Mouse (Mus musculus) left cerebral cortex, postnatal 4 days (tissue): ENCODE measurements around the gene Cbr4. TPM values are rescaled to one million over a fixed set of nuclear protein-coding genes. Genes with fewer than 3 reads are reported as not detected.
A peak's percentile ranks its signal among the peaks of the same experiment; 100 is the strongest.

Experiments
- DNase-seq: peaks from one replicate; pipeline ENCODE4 v3.0.0-alpha.2; 2022
- intact Hi-C: fragments of 180-260 bp; cut with DNase I; formaldehyde crosslinking; loops from one replicate; pipeline ENCODE4 v1.15.1; 2025
- total RNA-seq, 2 experiments: library from RNA; stranded (reverse); gene quantifications; 2 replicates each; pipeline ENCODE4 v1.2.3; 2021

Gene Cbr4
- total RNA-seq, 2 experiments from 2014 or later: 12.5 to 14.0 TPM

- intact Hi-C loops: loop anchor here (10.0 kb wide), 1 partner anchor 262 kb away; the partner anchor contains the start of gene Sh3rf1
- no peak for DNase-seq
Measured at GRCm38 (mm10) chr8:61486923-61487529, 508 bp upstream of the Cbr4 start.

DNA sequence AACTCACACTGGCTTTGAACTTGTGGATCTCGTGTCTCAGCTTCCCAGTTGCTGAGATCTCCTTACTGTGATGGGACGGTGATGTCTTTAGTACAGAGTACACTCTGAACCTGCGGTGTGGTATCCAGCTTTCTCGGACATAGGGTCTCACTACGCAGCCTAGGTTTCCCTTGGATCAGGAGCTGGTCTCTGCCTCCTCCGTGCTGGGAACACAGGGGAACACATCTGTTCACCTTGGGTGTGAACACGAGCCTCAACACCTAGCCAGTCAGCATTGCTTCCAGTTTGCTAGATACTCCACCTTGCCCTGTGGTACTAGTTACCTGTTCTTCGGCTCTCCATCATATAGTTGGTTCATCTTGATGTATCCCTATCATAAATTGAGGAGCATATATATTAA, 1.1 kb downstream of the Cbr4 start:
- intact Hi-C loops: loop anchor here (10.0 kb wide), 1 partner anchor 264 kb away; the partner anchor contains the start of gene Sh3rf1
- no peak for DNase-seq

DNA sequence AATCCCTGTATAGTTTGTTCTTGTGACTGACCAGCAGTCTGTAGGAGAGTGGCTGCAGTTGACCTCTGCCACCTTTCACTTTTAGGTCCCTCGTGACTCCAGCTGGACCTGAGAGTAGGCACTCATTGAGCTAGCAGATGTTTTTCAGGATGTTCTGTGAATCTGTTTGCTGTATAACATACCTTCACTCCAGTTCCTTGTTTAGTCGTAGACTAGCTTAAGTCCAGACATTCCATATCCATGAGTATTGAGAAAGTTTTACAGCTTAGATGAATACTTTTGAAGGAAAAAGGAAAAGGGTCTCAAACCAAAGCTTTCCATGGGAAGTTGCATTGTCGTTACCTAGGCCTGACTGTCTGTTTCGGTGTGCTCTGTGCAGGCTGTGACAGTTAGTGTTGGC, 9.6 kb downstream of the Cbr4 start:
- intact Hi-C loops: loop anchor here (10.0 kb wide), 1 partner anchor 452 kb away; no protein-coding TSS in a partner anchor
- DNase-seq: no peak

- intact Hi-C loops: loop anchor here (10.0 kb wide), 1 partner anchor 454 kb away; no protein-coding TSS in a partner anchor
- DNase-seq: no peak
Measured at GRCm38 (mm10) chr8:61499035-61499434, 11.5 kb downstream of the Cbr4 start.

GRCm38 (mm10) chr8:61500914-61501313, 13.4 kb downstream of the Cbr4 start:
- intact Hi-C loops: no loop called here
- DNase-seq: no peak

DNA sequence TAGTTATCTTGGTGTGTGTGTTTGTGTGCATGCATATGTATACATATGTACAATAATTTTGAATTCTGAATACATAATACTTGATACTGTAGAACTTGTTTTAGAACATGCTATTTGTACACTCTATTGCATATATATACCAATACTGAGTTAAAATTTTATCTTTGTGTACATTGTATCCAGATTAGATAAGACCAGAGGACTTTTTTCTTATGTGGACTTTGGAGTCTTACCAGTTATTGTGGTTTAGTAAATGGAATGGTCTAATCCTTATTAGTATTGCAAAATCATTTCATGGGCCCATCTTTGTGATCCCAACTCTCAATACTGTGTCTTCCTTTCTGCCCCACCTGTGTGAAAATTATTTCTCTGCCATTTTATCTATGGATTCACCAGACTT, 14.7 kb downstream of the Cbr4 start:
- DNase-seq: no peak
- intact Hi-C loops: no loop called here

DNA sequence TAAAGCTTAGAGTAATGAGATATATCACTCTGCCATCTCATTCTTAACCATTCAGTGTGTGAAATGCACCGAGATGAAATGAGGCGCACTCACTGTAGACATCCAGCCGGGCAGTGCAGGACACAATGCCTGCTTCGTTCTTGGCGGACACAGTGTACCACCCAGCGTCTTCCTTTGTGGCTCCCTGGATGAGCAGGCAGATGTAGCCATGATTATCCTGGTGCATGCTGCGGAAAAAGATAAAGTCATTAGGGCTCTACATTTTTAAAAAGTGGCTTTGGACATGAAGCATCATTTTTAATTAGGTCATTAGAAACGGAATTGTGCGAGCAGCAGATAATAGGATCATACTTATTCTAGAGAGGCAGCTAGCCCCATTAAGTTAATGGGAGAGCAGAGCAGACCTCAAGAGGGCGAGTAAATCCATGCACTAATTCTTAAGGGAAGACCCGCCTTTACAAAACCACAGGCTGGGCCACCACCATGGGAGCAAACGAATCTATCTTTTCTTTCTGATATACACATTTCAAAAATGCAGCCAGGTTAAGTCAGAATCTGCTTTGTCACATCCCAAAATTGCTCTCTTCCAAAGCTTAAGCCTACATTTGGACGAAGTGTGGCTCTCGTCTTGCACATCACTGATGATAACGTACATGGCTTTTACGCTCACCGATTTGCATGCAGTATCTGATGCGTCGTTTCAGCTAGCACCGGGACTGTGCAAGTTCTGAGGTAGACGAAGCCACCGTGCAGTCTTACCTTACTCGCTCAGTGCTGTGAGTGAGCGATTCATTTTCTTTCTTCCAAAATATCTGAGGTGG, 27.8 kb downstream of the Cbr4 start:
- peak; percentile 32 for DNase-seq
- intact Hi-C loops: loop anchor here (5.0 kb wide), 2 partner anchors 438 to 1008 kb away; partner anchors contain the start of gene Aadat

DNA sequence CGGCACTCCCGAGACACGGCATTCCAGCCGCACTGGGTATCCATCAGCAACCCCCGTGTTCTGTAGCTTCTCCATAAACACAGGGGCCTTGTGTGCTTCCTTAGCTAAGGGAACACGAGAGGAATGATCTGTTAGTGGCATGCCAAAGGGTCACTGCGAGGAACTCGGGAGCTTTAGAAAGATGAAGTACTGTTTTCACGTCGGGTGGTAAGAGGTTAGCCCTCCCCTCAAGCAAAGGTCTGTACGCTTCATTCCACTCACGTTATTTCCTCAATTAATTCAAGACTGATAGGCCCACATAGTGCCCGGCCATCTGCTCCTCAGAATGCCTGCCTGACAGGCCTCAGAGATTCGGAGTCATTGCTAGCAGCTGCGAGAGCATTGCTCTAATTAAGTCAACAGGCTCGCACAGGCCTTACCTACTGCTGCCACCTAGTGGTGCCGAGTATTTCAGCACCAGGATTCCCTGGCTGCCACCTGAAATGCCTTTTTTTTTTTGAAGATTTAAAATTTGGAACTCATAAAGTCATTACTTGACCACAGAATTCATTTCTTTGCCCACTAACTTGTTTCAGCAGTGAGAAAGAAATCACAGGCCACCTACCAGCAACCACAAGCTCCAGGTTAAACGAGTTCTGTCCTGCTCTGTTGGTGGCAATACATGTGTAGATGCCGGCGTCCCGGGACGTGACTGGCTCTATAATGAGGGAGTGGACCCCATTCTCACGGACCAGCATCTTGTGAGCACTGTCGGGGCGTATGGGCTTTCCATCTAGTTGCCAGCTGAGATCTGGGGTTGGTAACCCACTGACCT, 28.6 kb downstream of the Cbr4 start:
- peak; percentile 93 for DNase-seq
- intact Hi-C loops: loop anchor here (5.0 kb wide), 2 partner anchors 439 to 1009 kb away; partner anchors contain the start of gene Aadat

DNA sequence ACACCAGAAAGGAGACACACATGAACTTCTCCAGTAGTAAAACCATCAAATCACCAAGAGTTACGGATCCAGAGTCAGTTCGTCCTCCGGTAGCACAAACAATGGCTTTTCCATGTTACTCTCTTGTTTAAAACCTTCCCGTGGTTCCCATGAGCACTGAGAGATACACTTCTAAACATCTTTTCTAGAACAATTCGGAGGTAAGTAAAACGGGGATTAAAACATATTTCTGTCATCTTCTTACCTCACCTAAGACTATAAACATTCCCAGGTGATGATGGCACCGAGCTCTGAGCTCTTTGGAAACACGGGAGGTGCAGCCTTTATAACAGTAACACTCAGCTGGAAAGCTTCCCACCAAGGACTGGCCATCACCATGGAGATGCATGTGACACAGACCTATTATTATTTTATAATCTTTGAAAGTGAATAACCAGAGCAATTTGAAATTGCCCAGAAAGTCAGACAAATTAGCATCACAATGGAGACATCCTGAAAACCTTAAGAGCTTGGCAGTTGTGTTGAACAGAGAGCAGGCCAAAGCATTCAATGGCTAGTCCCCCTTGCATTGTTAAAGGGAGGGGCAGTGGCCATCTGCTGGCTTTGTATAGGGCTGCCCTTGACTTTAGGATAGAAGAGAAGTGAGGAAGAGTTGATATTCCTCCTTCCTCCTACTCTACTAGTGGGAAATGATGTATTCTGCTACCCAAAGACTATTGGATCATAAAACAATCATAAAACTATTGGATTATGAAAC, 29.4 kb downstream of the Cbr4 start:
- no peak for DNase-seq
- intact Hi-C loops: loop anchor here (5.0 kb wide), 2 partner anchors 440 to 1010 kb away; partner anchors contain the start of gene Aadat

- intact Hi-C loops: loop anchor here (5.0 kb wide), 2 partner anchors 440 to 1010 kb away; partner anchors contain the start of gene Aadat
- no peak for DNase-seq
Measured at GRCm38 (mm10) chr8:61517502-61518185, 30.1 kb downstream of the Cbr4 start.

DNA sequence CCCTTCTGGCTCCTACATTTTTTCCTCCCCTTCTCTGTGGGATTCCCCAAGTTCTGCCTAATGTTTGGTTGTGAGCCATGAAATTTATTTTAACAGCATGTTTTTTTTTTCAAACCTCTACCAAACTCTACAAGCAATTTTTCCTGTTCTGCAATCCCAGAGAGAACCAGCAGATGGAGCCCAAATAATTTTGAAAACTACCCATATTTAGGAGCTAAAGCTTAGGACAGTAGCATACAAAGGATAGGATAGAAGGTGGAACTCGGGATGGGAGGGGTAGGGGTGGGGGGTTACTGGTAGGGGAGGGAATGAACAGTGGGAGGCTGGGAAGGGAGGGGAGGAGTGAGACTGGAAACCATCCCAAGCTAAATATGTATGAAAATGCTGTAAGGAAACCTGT, 34.6 kb downstream of the Cbr4 start:
- intact Hi-C loops: loop anchor here (5.0 kb wide), 1 partner anchor 355 kb away; no protein-coding TSS in a partner anchor
- DNase-seq: peak; percentile 13

DNA sequence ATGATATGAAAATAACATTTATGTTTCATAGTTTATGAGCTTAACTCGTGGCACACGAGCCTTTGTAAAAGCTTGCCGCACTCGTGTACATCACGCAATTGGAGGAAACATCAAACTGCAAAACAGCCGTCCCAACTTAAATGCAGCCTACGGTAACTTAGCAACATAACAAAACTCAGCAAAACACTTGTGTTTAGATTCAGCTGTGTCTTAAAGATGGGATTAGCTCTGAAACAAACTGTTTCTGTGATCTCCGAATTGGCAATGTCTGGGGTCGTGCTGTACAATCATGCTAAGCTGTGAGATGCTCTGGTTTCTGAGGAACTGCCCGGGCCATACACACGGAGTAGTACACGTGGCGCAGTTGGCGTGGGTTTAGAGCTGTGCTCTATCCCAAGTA, 39.5 kb downstream of the Cbr4 start:
- no peak for DNase-seq
- intact Hi-C loops: no loop called here

DNA sequence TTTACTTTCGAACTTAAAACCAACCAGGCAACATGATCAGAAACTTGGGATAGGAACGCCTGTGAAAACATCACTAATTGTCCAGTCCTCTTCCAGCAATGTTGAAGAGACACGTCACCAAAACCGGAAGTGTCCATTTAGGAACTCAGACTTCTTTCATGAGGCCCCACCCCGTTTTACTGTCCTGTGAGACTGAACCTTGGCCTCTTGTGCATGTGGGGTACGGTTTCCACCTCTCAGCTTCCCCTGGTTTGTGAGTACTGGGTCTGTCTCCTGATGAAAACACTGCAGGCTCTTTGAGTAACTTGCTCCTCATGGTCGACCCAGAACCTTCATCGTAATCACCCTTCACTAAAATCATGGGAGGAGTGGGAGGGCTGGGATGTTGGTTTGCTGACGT, 40.7 kb downstream of the Cbr4 start:
- intact Hi-C loops: no loop called here
- no peak for DNase-seq

DNA sequence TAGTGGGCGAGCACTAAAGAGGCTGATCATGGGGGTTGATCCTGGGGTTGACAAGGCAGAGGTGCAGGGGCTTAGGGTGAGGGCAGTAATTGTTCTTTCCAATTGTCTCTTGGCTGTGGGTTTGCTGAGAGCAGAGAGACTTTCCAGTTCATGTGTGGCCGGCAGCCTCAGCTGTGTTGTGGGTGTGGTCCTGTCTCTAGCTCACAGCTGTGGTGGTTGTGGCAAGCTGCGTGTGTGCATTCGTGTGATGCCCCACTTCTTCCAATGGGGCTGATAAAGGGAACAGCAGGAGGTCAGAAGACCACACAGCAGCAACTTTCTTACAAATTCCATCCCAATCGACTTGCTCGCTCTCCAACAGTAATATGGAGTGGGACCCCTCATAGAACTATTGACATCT, 41.1 kb downstream of the Cbr4 start:
- DNase-seq: no peak
- intact Hi-C loops: no loop called here

- intact Hi-C loops: loop anchor here (10.0 kb wide), 1 partner anchor 533 kb away; no protein-coding TSS in a partner anchor
- no peak for DNase-seq
Measured at GRCm38 (mm10) chr8:61531944-61532795, 44.6 kb downstream of the Cbr4 start.

DNA sequence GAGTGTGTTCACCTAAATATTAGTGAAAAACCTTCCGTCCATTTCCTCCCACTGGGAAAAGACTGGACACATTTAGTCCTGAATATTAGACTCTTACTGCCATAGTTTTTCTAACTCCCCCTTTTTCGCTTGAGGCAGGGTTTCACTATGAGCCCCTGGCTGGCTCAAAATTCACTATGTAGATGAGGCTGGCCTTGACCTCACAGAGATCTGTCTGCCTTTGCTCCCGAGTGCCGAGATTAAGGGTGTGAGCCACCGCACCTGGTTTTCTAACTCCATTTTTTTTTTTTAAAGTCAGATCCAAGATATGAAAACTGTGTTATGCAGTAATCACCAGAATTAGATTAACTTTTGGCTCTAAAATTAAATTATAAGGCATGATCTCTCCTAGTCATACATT, 45.3 kb downstream of the Cbr4 start:
- intact Hi-C loops: loop anchor here (10.0 kb wide), 1 partner anchor 532 kb away; no protein-coding TSS in a partner anchor
- no peak for DNase-seq

GRCm38 (mm10) chr8:61533356-61533926, 45.9 kb downstream of the Cbr4 start:
- intact Hi-C loops: loop anchor here (10.0 kb wide), 1 partner anchor 531 kb away; no protein-coding TSS in a partner anchor
- no peak for DNase-seq

GRCm38 (mm10) chr8:61535472-61535871, 47.9 kb downstream of the Cbr4 start:
- intact Hi-C loops: loop anchor here (10.0 kb wide), 1 partner anchor 529 kb away; no protein-coding TSS in a partner anchor
- no peak for DNase-seq
